Mouse (Mus musculus) liver, embryonic 13.5 days (tissue): ENCODE data around the gene Il9. TPM values are rescaled to one million over a fixed set of nuclear protein-coding genes. Genes with fewer than 3 reads are reported as not detected.
A peak's percentile ranks its signal among the peaks of the same experiment; 100 is the strongest.

ENCODE experiments used
- ATAC-seq: fragments of 200-750 bp; cut with Nextera tagmentation; 2 replicates; pipeline ENCODE4 v1.8.0; 2017; ENCODE audit warnings: low read depth, mild to moderate bottlenecking, moderate number of reproducible peaks, moderate library complexity
- DNase-seq: peaks from one replicate; pipeline ENCODE4 v3.0.0; 2022
- H3K27ac ChIP-seq: fragments of 300-500 bp; sonication (generic); 2 replicates; pipeline ENCODE4 v1.5.1; 2015; ENCODE audit warnings: moderate library complexity, mild to moderate bottlenecking, inconsistent platforms
- H3K27me3 ChIP-seq: fragments of 300-500 bp; sonication (generic); 2 replicates; pipeline ENCODE4 v1.6.1; 2015; ENCODE audit warnings: mild to moderate bottlenecking, inconsistent platforms
- H3K36me3 ChIP-seq: fragments of 300-500 bp; sonication (generic); 2 replicates; pipeline ENCODE4 v1.6.1; 2015; ENCODE audit warnings: mild to moderate bottlenecking, inconsistent platforms
- H3K4me1 ChIP-seq: fragments of 300-500 bp; sonication (generic); replicated peaks from 2 replicates; pipeline ENCODE4 v1.6.1; 2015; ENCODE audit warnings: inconsistent platforms
- H3K4me2 ChIP-seq: fragments of 300-500 bp; sonication (generic); 2 replicates; pipeline ENCODE4 v1.6.1; 2015; ENCODE audit warnings: inconsistent platforms, mild to moderate bottlenecking, moderate library complexity
- H3K4me3 ChIP-seq: fragments of 300-500 bp; sonication (generic); replicated peaks from 2 replicates; pipeline ENCODE4 v1.5.1; 2015; ENCODE audit warnings: mild to moderate bottlenecking, inconsistent platforms
- H3K9ac ChIP-seq: fragments of 300-500 bp; sonication (generic); 2 replicates; pipeline ENCODE4 v1.6.1; 2015; ENCODE audit warnings: mild to moderate bottlenecking, inconsistent platforms
- H3K9me3 ChIP-seq: fragments of 300-500 bp; sonication (generic); replicated peaks from 2 replicates; pipeline ENCODE4 v1.6.1; 2016; ENCODE audit warnings: inconsistent platforms
- WGBS: fragments of 180-500 bp; shearing (Covaris S2); methylation state at CpG from one replicate; pipeline ENCODE4 v1.1.7; 2015; ENCODE audit not compliant: insufficient replicate concordance; 5-methylcytosine and 5-hydroxymethylcytosine counted together
- polyA plus RNA-seq: library from polyadenylated mRNA; unstranded; fragments of >200 nt; fragmentation: Nextera tagmentation; extraction: Ambion mirVana; gene quantifications from 2 replicates; pipeline ENCODE4 v1.2.1, GENCODE M21; 2015

Gene Il9
- polyA plus RNA-seq, 1 experiment from 2014 or later, result not detected

DNA sequence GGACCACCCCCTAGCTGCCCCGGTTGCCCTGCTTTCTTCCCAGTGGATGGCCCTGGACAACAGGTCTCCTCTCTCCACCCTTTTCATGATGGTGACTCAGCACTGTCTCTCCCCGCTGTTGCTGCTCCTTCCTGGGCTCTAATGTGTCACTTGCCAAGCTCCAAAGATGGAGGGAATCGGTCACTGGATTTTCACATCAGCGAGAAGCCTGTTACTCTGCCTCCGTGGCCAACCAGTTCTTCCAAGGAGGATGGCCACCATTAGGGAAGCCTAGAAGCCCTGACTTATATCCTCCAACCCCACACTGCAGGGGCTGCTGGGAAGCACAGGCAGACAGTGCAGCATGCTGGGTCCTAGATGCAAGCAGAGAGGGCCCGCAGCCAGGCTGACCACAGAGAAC is 10.8 kb downstream of the Il9 start:
- Histone ChIP-seq H3K27ac (no peak overlapping the region), H3K27me3 (no peaks in the 10 kb centered on the region), H3K36me3 (no peaks in the 10 kb centered on the region), H3K4me2 (no peak overlapping the region), H3K9me3 (no peaks in the 10 kb centered on the region), H3K4me1 (no peaks in the 10 kb centered on the region), H3K4me3 (no peak overlapping the region), H3K9ac (no peak overlapping the region)
- no peak for DNase-seq
- 63% methylated on average over 6 of the region's 6 CpGs for WGBS
- ATAC-seq, result no peak

- DNase-seq, result no peak
- Histone ChIP-seq H3K9me3 (no peaks in the 10 kb centered on the region), H3K36me3 (no peaks in the 10 kb centered on the region), H3K27ac (no peak overlapping the region), H3K4me3 (no peak overlapping the region), H3K9ac (no peak overlapping the region), H3K27me3 (no peaks in the 10 kb centered on the region), H3K4me1 (no peaks in the 10 kb centered on the region), H3K4me2 (no peak overlapping the region)
- WGBS, result 70% methylated on average over 4 of the region's 4 CpGs
- ATAC-seq, result no peak
Measured at GRCm38 (mm10) chr13:56468536-56468935, 13.5 kb downstream of the Il9 start.

GRCm38 (mm10) chr13:56467786-56468185 is 14.3 kb downstream of the Il9 start:
- H3K27ac ChIP-seq, result no peak overlapping the region
- H3K4me3 ChIP-seq, result no peak overlapping the region
- H3K36me3 ChIP-seq, result no peaks in the 10 kb centered on the region
- DNase-seq, result no peak
- ATAC-seq, result no peak
- H3K9me3 ChIP-seq, result no peaks in the 10 kb centered on the region
- H3K9ac ChIP-seq, result no peak overlapping the region
- no peak overlapping the region for H3K4me2 ChIP-seq
- H3K4me1 ChIP-seq, result no peaks in the 10 kb centered on the region
- no peaks in the 10 kb centered on the region for H3K27me3 ChIP-seq
- 78% methylated on average over 7 of the region's 7 CpGs for WGBS

- Histone ChIP-seq H3K36me3 (no peaks in the 10 kb centered on the region), H3K9me3 (no peaks in the 10 kb centered on the region), H3K4me3 (no peak overlapping the region), H3K4me2 (no peak overlapping the region), H3K4me1 (no peaks in the 10 kb centered on the region), H3K9ac (no peak overlapping the region), H3K27me3 (no peaks in the 10 kb centered on the region), H3K27ac (no peak overlapping the region)
- WGBS, result 60% methylated on average over 6 of the region's 6 CpGs
- DNase-seq (no peak), ATAC-seq (no peak)
Measured at GRCm38 (mm10) chr13:56463750-56464149, 18.3 kb downstream of the Il9 start.

DNA sequence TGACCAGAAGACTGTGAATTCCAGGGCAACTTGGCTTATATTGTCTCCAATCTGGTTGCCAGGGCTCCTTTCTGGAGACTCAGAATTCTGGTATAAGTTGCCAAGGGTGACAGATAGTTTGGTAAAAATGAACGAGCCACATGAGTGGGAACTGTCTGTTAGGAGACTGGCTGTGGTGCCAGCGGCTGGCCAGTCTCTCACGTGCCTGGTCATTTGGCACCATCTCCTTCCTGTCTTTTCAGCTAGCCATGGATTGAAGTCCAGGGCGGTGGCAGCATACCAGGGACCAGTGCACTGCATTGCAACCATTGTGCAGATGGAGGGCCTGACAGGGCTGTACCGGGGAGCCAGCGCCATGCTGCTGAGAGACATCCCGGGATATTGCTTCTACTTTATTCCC is 18.8 kb downstream of the Il9 start:
- Histone ChIP-seq H3K9me3 (no peaks in the 10 kb centered on the region), H3K4me3 (no peak overlapping the region), H3K9ac (no peak overlapping the region), H3K4me1 (no peaks in the 10 kb centered on the region), H3K36me3 (no peaks in the 10 kb centered on the region), H3K27me3 (no peaks in the 10 kb centered on the region), H3K4me2 (no peak overlapping the region), H3K27ac (no peak overlapping the region)
- DNase-seq (no peak), ATAC-seq (no peak)
- 66% methylated on average over 7 of the region's 7 CpGs for WGBS

DNA sequence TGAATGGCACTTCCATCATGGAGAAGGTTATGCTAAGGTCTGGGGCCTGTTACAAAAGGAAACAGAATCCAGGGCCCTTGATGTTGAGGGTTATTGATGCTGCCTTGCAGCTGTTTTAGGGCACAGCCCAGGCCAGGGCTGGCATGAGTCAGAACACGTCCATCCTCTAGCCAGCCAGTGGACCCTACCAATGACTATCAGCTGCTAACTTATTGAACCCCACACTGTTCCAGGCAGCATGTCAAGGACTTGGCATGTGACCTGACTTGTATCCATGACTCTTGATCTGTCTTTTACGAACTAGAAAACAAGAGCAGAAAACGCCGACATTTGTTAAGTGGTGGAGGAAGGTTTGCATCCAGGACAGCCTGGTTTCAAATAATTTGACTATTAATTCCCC is 19.3 kb downstream of the Il9 start:
- Histone ChIP-seq H3K27ac (no peak overlapping the region), H3K36me3 (no peaks in the 10 kb centered on the region), H3K4me2 (no peak overlapping the region), H3K27me3 (no peaks in the 10 kb centered on the region), H3K4me3 (no peak overlapping the region), H3K9ac (no peak overlapping the region), H3K9me3 (no peaks in the 10 kb centered on the region), H3K4me1 (no peaks in the 10 kb centered on the region)
- ATAC-seq (no peak), DNase-seq (no peak)
- whole genome bisulfite sequencing, result 78% methylated on average over 4 of the region's 4 CpGs

DNA sequence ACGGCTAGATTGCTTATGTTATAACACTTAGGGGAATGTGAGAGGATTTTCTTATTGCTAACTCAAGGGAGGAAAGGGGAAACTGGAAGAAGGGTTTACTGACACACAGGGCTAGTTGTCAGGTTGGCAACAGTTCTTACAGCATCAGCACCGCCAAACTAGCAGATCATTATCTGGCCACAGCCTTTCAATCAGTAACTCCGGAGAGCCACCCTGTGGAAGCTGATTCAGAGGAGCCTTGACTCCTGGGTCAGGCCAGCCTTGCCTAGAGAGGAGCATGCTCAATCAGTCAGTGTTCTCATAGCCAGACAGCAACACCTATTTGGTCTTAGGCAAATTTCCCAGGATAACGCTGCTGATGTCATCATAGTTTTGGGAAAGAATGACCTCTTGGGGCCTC is 20.6 kb downstream of the Il9 start:
- no peak overlapping the region for H3K4me3 ChIP-seq
- H3K4me1 ChIP-seq, result no peaks in the 10 kb centered on the region
- no peaks in the 10 kb centered on the region for H3K27me3 ChIP-seq
- H3K27ac ChIP-seq, result no peak overlapping the region
- DNase-seq, result no peak
- 44% methylated on average over 4 of the region's 4 CpGs for WGBS
- ATAC-seq, result no peak
- H3K36me3 ChIP-seq, result no peaks in the 10 kb centered on the region
- H3K9me3 ChIP-seq, result no peaks in the 10 kb centered on the region
- H3K9ac ChIP-seq, result no peak overlapping the region
- H3K4me2 ChIP-seq, result no peak overlapping the region

GRCm38 (mm10) chr13:56458001-56458400 is 24.0 kb downstream of the Il9 start:
- Histone ChIP-seq H3K27me3 (no peaks in the 10 kb centered on the region), H3K27ac (no peak overlapping the region), H3K4me2 (0 out of 2 replicates have a peak overlapping the region, but pooled peaks have one; percentile 2), H3K4me1 (no peaks in the 10 kb centered on the region), H3K4me3 (no peak overlapping the region), H3K36me3 (no peaks in the 10 kb centered on the region), H3K9ac (no peak overlapping the region), H3K9me3 (no peaks in the 10 kb centered on the region)
- ATAC-seq, result no peak
- 49% methylated on average over 9 of the region's 9 CpGs for WGBS
- no peak for DNase-seq

DNA sequence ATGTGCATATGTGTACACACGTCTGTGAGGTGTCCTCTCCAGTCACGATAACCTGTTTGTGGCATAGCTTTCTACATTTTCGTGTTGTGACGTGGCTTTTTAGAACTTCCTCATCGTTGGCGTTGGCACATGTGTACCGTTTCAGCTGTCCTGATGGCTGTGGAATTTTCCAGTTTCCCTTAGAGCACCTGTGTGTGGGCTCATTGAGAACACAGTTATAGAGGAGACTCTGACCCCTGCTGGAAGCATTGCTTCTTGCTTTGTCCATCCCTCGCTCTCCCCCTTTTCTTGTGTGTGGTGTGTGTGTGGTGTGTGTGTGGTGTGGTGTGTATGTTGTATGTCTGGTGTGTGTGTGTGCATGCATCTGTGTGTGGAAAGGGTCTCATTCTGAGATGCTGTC is 32.0 kb downstream of the Il9 start:
- H3K27ac ChIP-seq, result no peak overlapping the region
- H3K4me3 ChIP-seq, result no peak overlapping the region
- no peaks in the 10 kb centered on the region for H3K36me3 ChIP-seq
- no peaks in the 10 kb centered on the region for H3K27me3 ChIP-seq
- DNase-seq (no peak), ATAC-seq (no peak)
- no peak overlapping the region for H3K9ac ChIP-seq
- no peak overlapping the region for H3K4me2 ChIP-seq
- no peaks in the 10 kb centered on the region for H3K4me1 ChIP-seq
- WGBS, result 64% methylated on average over 8 of the region's 8 CpGs
- no peaks in the 10 kb centered on the region for H3K9me3 ChIP-seq

GRCm38 (mm10) chr13:56449239-56450030 is 32.6 kb downstream of the Il9 start:
- 60% methylated on average over 10 of the region's 10 CpGs for WGBS
- ATAC-seq (no peak), DNase-seq (no peak)
- no peak overlapping the region for H3K4me3 ChIP-seq
- H3K27ac ChIP-seq, result no peak overlapping the region
- H3K9me3 ChIP-seq, result no peaks in the 10 kb centered on the region
- H3K9ac ChIP-seq, result no peak overlapping the region
- no peaks in the 10 kb centered on the region for H3K4me1 ChIP-seq
- H3K36me3 ChIP-seq, result no peaks in the 10 kb centered on the region
- H3K27me3 ChIP-seq, result no peaks in the 10 kb centered on the region
- no peak overlapping the region for H3K4me2 ChIP-seq

DNA sequence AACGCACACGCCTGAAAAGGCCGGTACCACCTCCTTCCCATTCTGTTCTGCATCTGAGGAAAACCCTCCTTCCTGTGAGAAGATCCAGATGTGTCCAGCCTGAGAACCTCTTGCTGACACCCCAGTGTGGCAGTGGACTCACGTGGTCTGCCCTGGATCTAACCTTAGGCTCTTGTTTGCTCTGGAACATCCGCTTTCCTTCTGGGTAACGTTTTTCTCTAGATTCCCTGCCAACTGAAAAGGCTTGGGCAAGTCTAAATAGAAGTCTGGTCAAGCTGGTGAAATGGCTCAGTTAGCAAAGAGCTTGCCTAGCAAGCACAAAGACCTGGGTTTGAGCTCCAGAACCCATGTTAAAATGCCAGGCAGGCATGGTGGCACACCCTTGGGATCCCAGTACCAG is 37.0 kb downstream of the Il9 start:
- no peak overlapping the region for H3K4me3 ChIP-seq
- H3K9me3 ChIP-seq, result no peaks in the 10 kb centered on the region
- H3K4me2 ChIP-seq, result no peak overlapping the region
- no peak overlapping the region for H3K9ac ChIP-seq
- H3K36me3 ChIP-seq, result no peaks in the 10 kb centered on the region
- DNase-seq (no peak), ATAC-seq (no peak)
- no peaks in the 10 kb centered on the region for H3K4me1 ChIP-seq
- no peak overlapping the region for H3K27ac ChIP-seq
- peaks cover 4% of the 10 kb centered on the region for H3K27me3 ChIP-seq
- WGBS, result 68% methylated on average over 6 of the region's 6 CpGs

DNA sequence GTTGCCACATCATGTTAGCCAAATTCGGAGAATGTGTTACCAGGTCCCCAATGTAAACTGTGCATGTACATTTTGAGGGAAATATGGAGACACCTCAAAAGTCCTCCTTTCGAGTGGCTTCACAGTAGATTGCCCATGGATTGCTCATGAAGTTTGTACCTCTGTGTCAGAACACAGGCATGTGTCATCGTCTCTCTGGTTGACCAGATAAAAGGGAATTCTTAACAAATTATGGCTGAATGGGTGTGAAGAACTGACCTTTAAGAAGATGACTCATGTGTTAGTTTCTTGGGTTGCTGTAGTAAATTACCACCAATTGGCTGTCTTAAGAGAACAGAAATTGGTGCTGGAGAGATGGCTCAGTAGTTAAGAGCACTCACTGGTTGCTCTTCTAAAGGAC is 37.9 kb downstream of the Il9 start:
- no peak overlapping the region for H3K4me3 ChIP-seq
- H3K27me3 ChIP-seq, result peaks cover 13% of the 10 kb centered on the region
- no peak overlapping the region for H3K9ac ChIP-seq
- H3K36me3 ChIP-seq, result no peaks in the 10 kb centered on the region
- DNase-seq (no peak), ATAC-seq (no peak)
- H3K4me1 ChIP-seq, result no peaks in the 10 kb centered on the region
- H3K9me3 ChIP-seq, result no peaks in the 10 kb centered on the region
- 62% methylated on average over 3 of the region's 3 CpGs for WGBS
- H3K4me2 ChIP-seq, result no peak overlapping the region
- H3K27ac ChIP-seq, result no peak overlapping the region
